Mouse (Mus musculus) hindbrain, embryonic 11.5 days (tissue): ENCODE measurements at regions not wholly inside any gene's neighbourhood (a gene's known extent, or its start where the extent isn't known, plus 50 kb on each side); places are given as distances from the start of the nearest gene placed in this dataset.

Experiments used
- ATAC-seq: fragments of 200-750 bp; cut with Nextera tagmentation; 2 replicates; pipeline ENCODE4 v1.8.0; 2017; ENCODE audit warnings: mild to moderate bottlenecking, moderate TSS enrichment, moderate library complexity; ENCODE audit not compliant: low FRiP score
- DNase-seq: peaks from one replicate; pipeline ENCODE4 v3.0.0-alpha.2; 2015; ENCODE audit warnings: low spot score
- H3K27ac ChIP-seq: fragments of 300-500 bp; sonication (generic); 2 replicates; pipeline ENCODE4 v1.5.1; 2014; ENCODE audit warnings: mild to moderate bottlenecking, low read depth, low read length
- H3K27me3 ChIP-seq: fragments of 300-500 bp; sonication (generic); 2 replicates; pipeline ENCODE4 v1.6.1; 2014; ENCODE audit warnings: mild to moderate bottlenecking, low read length, moderate library complexity, mixed read lengths; ENCODE audit not compliant: control insufficient read depth, insufficient read depth
- H3K36me3 ChIP-seq: fragments of 300-500 bp; sonication (generic); 2 replicates; pipeline ENCODE4 v1.6.1; 2014; ENCODE audit warnings: mild to moderate bottlenecking, low read length, moderate library complexity, mixed read lengths; ENCODE audit not compliant: control insufficient read depth, insufficient read depth
- H3K4me1 ChIP-seq: fragments of 300-500 bp; sonication (generic); replicated peaks from 2 replicates; pipeline ENCODE4 v1.6.1; 2014; ENCODE audit warnings: low read length, mixed read lengths; ENCODE audit not compliant: control insufficient read depth, insufficient read depth
- H3K4me2 ChIP-seq: fragments of 300-500 bp; sonication (generic); replicated peaks from 2 replicates; pipeline ENCODE4 v1.6.1; 2014; ENCODE audit warnings: mild to moderate bottlenecking, low read depth, low read length
- H3K4me3 ChIP-seq: fragments of 300-500 bp; sonication (generic); 2 replicates; pipeline ENCODE4 v1.5.1; 2014; ENCODE audit warnings: low read depth, low read length
- H3K9ac ChIP-seq: fragments of 300-500 bp; sonication (generic); 2 replicates; pipeline ENCODE4 v1.6.1; 2014; ENCODE audit warnings: low read depth, low read length
- H3K9me3 ChIP-seq: fragments of 300-500 bp; sonication (generic); 2 replicates; pipeline ENCODE4 v1.6.1; 2016; ENCODE audit warnings: low read length; ENCODE audit not compliant: control insufficient read depth
- WGBS: fragments of 180-500 bp; shearing (Covaris S2); extraction: QIAGEN DNeasy Blood & Tissue Kit; methylation state at CpG from one replicate; pipeline ENCODE4 v1.1.7; 2014; 5-methylcytosine and 5-hydroxymethylcytosine counted together

- no peak for DNase-seq
- H3K27ac ChIP-seq: no peak overlapping the region
- H3K4me2 ChIP-seq: no peak overlapping the region
- ATAC-seq: no peak
- no peaks in the 10 kb centered on the region for H3K27me3 ChIP-seq
- WGBS: 87% methylated on average over 2 of the region's 2 CpGs
- no peaks in the 10 kb centered on the region for H3K4me1 ChIP-seq
- no peak overlapping the region for H3K9ac ChIP-seq
- no peaks in the 10 kb centered on the region for H3K36me3 ChIP-seq
- no peak overlapping the region for H3K4me3 ChIP-seq
- H3K9me3 ChIP-seq: no peaks in the 10 kb centered on the region
Observed at GRCm38 (mm10) chr10:114891916-114892315, 89.8 kb upstream of the Trhde start.

GRCm38 (mm10) chr10:114890726-114891430 is 88.8 kb upstream of the Trhde start:
- Histone ChIP-seq H3K27ac (no peak overlapping the region), H3K9ac (no peak overlapping the region), H3K27me3 (no peaks in the 10 kb centered on the region), H3K4me3 (no peak overlapping the region), H3K4me2 (no peak overlapping the region), H3K36me3 (no peaks in the 10 kb centered on the region), H3K4me1 (no peaks in the 10 kb centered on the region), H3K9me3 (no peaks in the 10 kb centered on the region)
- no peak for DNase-seq
- WGBS: 87% methylated on average over 12 of the region's 12 CpGs
- no peak for ATAC-seq

GRCm38 (mm10) chr10:114871201-114871600 is 69.1 kb upstream of the Trhde start:
- Histone ChIP-seq H3K9ac (no peak overlapping the region), H3K4me2 (no peak overlapping the region), H3K27ac (no peak overlapping the region), H3K9me3 (no peaks in the 10 kb centered on the region), H3K27me3 (no peaks in the 10 kb centered on the region), H3K4me3 (no peak overlapping the region), H3K36me3 (no peaks in the 10 kb centered on the region), H3K4me1 (no peaks in the 10 kb centered on the region)
- DNase-seq (no peak), ATAC-seq (no peak)
- WGBS: 77% methylated on average over 2 of the region's 2 CpGs

GRCm38 (mm10) chr10:114857166-114857565 is 55.1 kb upstream of the Trhde start:
- Histone ChIP-seq H3K9me3 (no peaks in the 10 kb centered on the region), H3K4me2 (no peak overlapping the region), H3K36me3 (no peaks in the 10 kb centered on the region), H3K4me3 (no peak overlapping the region), H3K4me1 (no peaks in the 10 kb centered on the region), H3K27ac (no peak overlapping the region), H3K27me3 (no peaks in the 10 kb centered on the region), H3K9ac (no peak overlapping the region)
- ATAC-seq: no peak
- DNase-seq: no peak
- WGBS: 78% methylated on average over 4 of the region's 4 CpGs

GRCm38 (mm10) chr10:114852688-114853087 is 50.6 kb upstream of the Trhde start:
- ATAC-seq: no peak
- Histone ChIP-seq H3K4me3 (no peak overlapping the region), H3K27me3 (no peaks in the 10 kb centered on the region), H3K9me3 (no peaks in the 10 kb centered on the region), H3K4me2 (no peak overlapping the region), H3K4me1 (no peaks in the 10 kb centered on the region), H3K27ac (no peak overlapping the region), H3K36me3 (no peaks in the 10 kb centered on the region), H3K9ac (no peak overlapping the region)
- no peak for DNase-seq
